Comparison of ENCODE assay signal across 8 mouse cellular contexts in genomic region chr11:85841980-85842379, GRCm38 (mm10). TPM values are rescaled to one million over a fixed set of nuclear protein-coding genes. Genes with fewer than 3 reads are reported as not detected.
DNase-seq lines count a peak whose midpoint lies in the region; ATAC-seq and TF ChIP-seq lines count a peak whose summit lies in the region.

No protein-coding gene starts in this region.

- peaks cover 69% of the 10 kb centered on the region for H3K27me3 ChIP-seq in intestine, postnatal 0 days (replicated peaks; ENCODE audit: control insufficient read depth, insufficient read depth, low read length)
- H3K27me3 ChIP-seq in lung, embryonic 16.5 days (ENCODE audit: control insufficient read depth, insufficient read depth, low read depth, low read length) = peaks cover 43% of the 10 kb centered on the region

- peak overlapping the region; percentile 91 for H3K4me2 ChIP-seq in intestine, postnatal 0 days (replicated peaks; ENCODE audit: low read depth)
- H3K4me2 ChIP-seq in lung, embryonic 16.5 days (ENCODE audit: low read depth, low read length) = peak overlapping the region; percentile 91

- no peaks in the 10 kb centered on the region for H3K9me3 ChIP-seq in intestine, postnatal 0 days (ENCODE audit: control insufficient read depth)
- H3K9me3 ChIP-seq in lung, embryonic 16.5 days (ENCODE audit: control insufficient read depth, low read length) = no peaks in the 10 kb centered on the region

- DNase-seq in kidney, adult 18-20 months = peak; percentile 76
- DNase-seq in kidney, adult 11 months = no peak
- DNase-seq in ovary, postnatal 14 days (ENCODE audit: low spot score) = peak; percentile 79
- DNase-seq in left cerebral cortex, adult 8-10 months (ENCODE audit: low spot score in 2 of 2) = no peak

- H3K27ac ChIP-seq in brown adipose tissue, adult 24 weeks (replicated peaks; ENCODE audit: low read depth, low read length) = no peak overlapping the region
- no peak overlapping the region for H3K27ac ChIP-seq in intestine, postnatal 0 days (ENCODE audit: low read depth, low read length)
- peak overlapping the region; percentile 96 for H3K27ac ChIP-seq in lung, embryonic 16.5 days (ENCODE audit: low read length)

- H3K9ac ChIP-seq in intestine, postnatal 0 days (ENCODE audit: low read depth, low read length) = no peak overlapping the region
- H3K9ac ChIP-seq in lung, embryonic 16.5 days (ENCODE audit: low read length) = peak overlapping the region; percentile 93

- H3K4me1 ChIP-seq in brown adipose tissue, adult 24 weeks (ENCODE audit: control insufficient read depth, insufficient read depth, insufficient read length, low read length) = peaks cover 8% of the 10 kb centered on the region
- peaks cover 10% of the 10 kb centered on the region for H3K4me1 ChIP-seq in intestine, postnatal 0 days (replicated peaks; ENCODE audit: control insufficient read depth, insufficient read depth, low read length)
- peaks cover 22% of the 10 kb centered on the region for H3K4me1 ChIP-seq in lung, embryonic 16.5 days (replicated peaks; ENCODE audit: control insufficient read depth, insufficient read depth, low read length)

- peak overlapping the region; percentile 34 for H3K4me3 ChIP-seq in brown adipose tissue, adult 24 weeks (ENCODE audit: insufficient read depth, low read depth, low read length)
- peak overlapping the region; percentile 33 for H3K4me3 ChIP-seq in intestine, postnatal 0 days (ENCODE audit: low read depth, low read length)
- peak overlapping the region; percentile 73 for H3K4me3 ChIP-seq in lung, embryonic 16.5 days (ENCODE audit: low read length)

- ATAC-seq in granulocyte monocyte progenitor cell, adult 5-6 weeks (replicated peaks; ENCODE audit: poor library complexity, severe bottlenecking) = peak; percentile 58
- ATAC-seq in intestine, postnatal 0 days = no peak
- ATAC-seq in lung, embryonic 16.5 days (ENCODE audit: low read depth) = no peak

- 1% methylated on average over 32 of the region's 32 CpGs for WGBS in intestine, postnatal 0 days
- WGBS in lung, embryonic 16.5 days = under 1% methylated on average over 32 of the region's 32 CpGs

- TF ChIP-seq CTCF in intestine, postnatal 0 days (IDR thresholded peaks at IDR 0.05; ENCODE audit: low read depth) = peak; percentile 85

- peaks cover 6% of the 10 kb centered on the region; the same call in 1 of the 2 replicates for H3K36me3 ChIP-seq in intestine, postnatal 0 days (ENCODE audit: control insufficient read depth, insufficient read depth)
- peaks cover 3% of the 10 kb centered on the region; the same call in 1 of the 2 replicates for H3K36me3 ChIP-seq in lung, embryonic 16.5 days (ENCODE audit: control insufficient read depth, insufficient read depth, low read length)

RNA-seq across cellular contexts. Expression of gene Gm11444, which starts 8.2 kb away (rescaled TPM):
- not detected in 2 replicates for polyA plus RNA-seq in brown adipose tissue, adult 24 weeks (2012; ENCODE audit: insufficient read depth, insufficient read length, missing spikeins)
- not detected in 2 replicates for total RNA-seq in granulocyte monocyte progenitor cell, adult 5-6 weeks (2014; fragmentation: Nextera tagmentation)
- not detected in 2 replicates for total RNA-seq in granulocyte monocyte progenitor cell, adult 5-6 weeks (2017)
- not detected in 2 replicates for polyA plus RNA-seq in intestine, postnatal 0 days (2015; fragmentation: Nextera tagmentation; extraction: Ambion mirVana)
- not detected in 2 replicates for polyA plus RNA-seq in lung, embryonic 16.5 days (2015; fragmentation: Nextera tagmentation; extraction: Ambion mirVana)
- not detected for total RNA-seq in left cerebral cortex, adult 8-10 months (2022)

RNA-seq across cellular contexts. Expression of gene Tbx2, which starts 9.6 kb away (rescaled TPM):
- polyA plus RNA-seq in brown adipose tissue, adult 24 weeks (2012; ENCODE audit: insufficient read depth, insufficient read length, missing spikeins) = 1.2 and 1.5 TPM in 2 replicates
- 0.11 TPM in 1 of 2 replicates, not detected in the other for total RNA-seq in granulocyte monocyte progenitor cell, adult 5-6 weeks (2014; fragmentation: Nextera tagmentation)
- total RNA-seq in granulocyte monocyte progenitor cell, adult 5-6 weeks (2017) = not detected in 2 replicates
- 3.0 and 3.3 TPM in 2 replicates for polyA plus RNA-seq in intestine, postnatal 0 days (2015; fragmentation: Nextera tagmentation; extraction: Ambion mirVana)
- 24.6 and 25.1 TPM in 2 replicates for polyA plus RNA-seq in lung, embryonic 16.5 days (2015; fragmentation: Nextera tagmentation; extraction: Ambion mirVana)
- total RNA-seq in left cerebral cortex, adult 8-10 months (2022) = 1 to 10 TPM; 1.8 to 2.3 (median 2.0) TPM

RNA-seq across cellular contexts. Expression of gene Tbx4, which starts 44.2 kb away (rescaled TPM):
- not detected in 2 replicates for polyA plus RNA-seq in brown adipose tissue, adult 24 weeks (2012; ENCODE audit: insufficient read depth, insufficient read length, missing spikeins)
- not detected in 2 replicates for total RNA-seq in granulocyte monocyte progenitor cell, adult 5-6 weeks (2014; fragmentation: Nextera tagmentation)
- not detected in 2 replicates for total RNA-seq in granulocyte monocyte progenitor cell, adult 5-6 weeks (2017)
- polyA plus RNA-seq in intestine, postnatal 0 days (2015; fragmentation: Nextera tagmentation; extraction: Ambion mirVana) = not detected in 2 replicates
- 61.4 and 70.5 TPM in 2 replicates for polyA plus RNA-seq in lung, embryonic 16.5 days (2015; fragmentation: Nextera tagmentation; extraction: Ambion mirVana)
- under 1 TPM in 3 of 4 experiments, not detected in 1; 0.13 to 0.33 (median 0.21) TPM for total RNA-seq in left cerebral cortex, adult 8-10 months (2022)

Comparison
In these comparisons a context has a peak if more than half of its experiments do, and no peak if none do; other contexts are left out.
1. DNase-seq: peak in kidney, adult 18-20 months (single experiment) and ovary, postnatal 14 days (single experiment); none in kidney, adult 11 months (single experiment) and left cerebral cortex, adult 8-10 months (0 of 2).
2. RNA of gene Tbx4, which starts 44.2 kb away (polyA plus RNA-seq): 61.4 to 70.5 TPM in lung, embryonic 16.5 days; not detected in brown adipose tissue, adult 24 weeks and not detected in intestine, postnatal 0 days; every median in the first group is over 10 times any median in the second.
3. Peak in every context shown above with its lines, with median percentiles within 50 percentile points of each other: H3K4me3 ChIP-seq.